Mouse (Mus musculus) neural tube, embryonic 14.5 days (tissue): ENCODE results near the gene Chga. TPM values are rescaled to one million over a fixed set of nuclear protein-coding genes. Genes with fewer than 3 reads are reported as not detected.

Source experiments
- ATAC-seq: fragments of 200-750 bp; cut with Nextera tagmentation; 2 replicates; pipeline ENCODE4 v1.8.0; 2017; ENCODE audit warnings: low read depth, mild to moderate bottlenecking, moderate TSS enrichment, moderate library complexity
- H3K27ac ChIP-seq: fragments of 300-500 bp; sonication (generic); 2 replicates; pipeline ENCODE4 v1.5.1; 2014; ENCODE audit warnings: low read depth, mild to moderate bottlenecking, control low read depth, low read length, moderate library complexity, mixed read lengths
- H3K27me3 ChIP-seq: fragments of 300-500 bp; sonication (generic); 2 replicates; pipeline ENCODE4 v1.6.1; 2014; ENCODE audit warnings: low read length; ENCODE audit not compliant: control insufficient read depth, insufficient read depth
- H3K36me3 ChIP-seq: fragments of 300-500 bp; sonication (generic); 2 replicates; pipeline ENCODE4 v1.6.1; 2014; ENCODE audit warnings: low read length, mixed read lengths; ENCODE audit not compliant: control insufficient read depth, insufficient read depth
- H3K4me1 ChIP-seq: fragments of 300-500 bp; sonication (generic); 2 replicates; pipeline ENCODE4 v1.6.1; 2014; ENCODE audit warnings: low read length; ENCODE audit not compliant: control insufficient read depth, insufficient read depth
- H3K4me2 ChIP-seq: fragments of 300-500 bp; sonication (generic); 2 replicates; pipeline ENCODE4 v1.6.1; 2014; ENCODE audit warnings: mild to moderate bottlenecking, low read depth, low read length, control low read depth
- H3K4me3 ChIP-seq: fragments of 300-500 bp; sonication (generic); 2 replicates; pipeline ENCODE4 v1.5.1; 2014; ENCODE audit warnings: low read depth, low read length, control low read depth, mixed read lengths
- H3K9ac ChIP-seq: fragments of 300-500 bp; sonication (generic); replicated peaks from 2 replicates; pipeline ENCODE4 v1.6.1; 2014; ENCODE audit warnings: low read depth, mild to moderate bottlenecking, control low read depth, low read length, mixed read lengths
- H3K9me3 ChIP-seq: fragments of 300-500 bp; sonication (generic); 2 replicates; pipeline ENCODE4 v1.6.1; 2016; ENCODE audit warnings: low read length; ENCODE audit not compliant: control insufficient read depth
- WGBS: fragments of 180-500 bp; shearing (Covaris S2); extraction: QIAGEN DNeasy Blood & Tissue Kit; methylation state at CpG from one replicate; pipeline ENCODE4 v1.1.7; 2014; 5-methylcytosine and 5-hydroxymethylcytosine counted together
- polyA plus RNA-seq: library from polyadenylated mRNA; unstranded; fragments of >200 nt; fragmentation: Nextera tagmentation; extraction: Ambion mirVana; gene quantifications from 2 replicates; pipeline ENCODE4 v1.2.1, GENCODE M21; 2014

Chga gene
- polyA plus RNA-seq, 1 experiment from 2014 or later, result 150 TPM

DNA sequence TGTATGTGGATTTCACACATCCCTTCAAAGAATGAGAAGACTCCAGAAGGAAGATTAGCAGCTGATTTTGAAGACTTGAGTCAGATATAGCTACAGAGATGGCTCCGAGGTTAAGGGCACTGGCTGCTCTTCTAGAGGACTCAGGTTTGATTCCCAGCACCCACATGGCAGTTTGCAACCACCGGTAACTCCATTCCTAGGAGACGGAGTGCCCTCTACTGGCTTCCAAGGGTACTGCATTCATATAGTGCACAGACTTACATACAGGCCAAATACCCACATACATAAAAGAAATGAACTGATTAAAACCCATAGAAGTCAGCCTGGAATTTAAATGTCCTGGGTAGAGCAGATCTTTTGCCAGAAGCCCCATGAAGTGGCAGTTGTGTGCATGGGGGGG, 43.8 kb downstream of the Chga start:
- Histone ChIP-seq H3K9ac (no peak overlapping the region), H3K9me3 (no peaks in the 10 kb centered on the region), H3K4me1 (peaks cover 4% of the 10 kb centered on the region; the same call in 1 of the 2 replicates), H3K4me3 (no peak overlapping the region), H3K27ac (no peak overlapping the region), H3K4me2 (no peak overlapping the region), H3K36me3 (no peaks in the 10 kb centered on the region), H3K27me3 (no peaks in the 10 kb centered on the region)
- no peak for ATAC-seq
- 97% methylated on average over 3 of the region's 3 CpGs for WGBS

DNA sequence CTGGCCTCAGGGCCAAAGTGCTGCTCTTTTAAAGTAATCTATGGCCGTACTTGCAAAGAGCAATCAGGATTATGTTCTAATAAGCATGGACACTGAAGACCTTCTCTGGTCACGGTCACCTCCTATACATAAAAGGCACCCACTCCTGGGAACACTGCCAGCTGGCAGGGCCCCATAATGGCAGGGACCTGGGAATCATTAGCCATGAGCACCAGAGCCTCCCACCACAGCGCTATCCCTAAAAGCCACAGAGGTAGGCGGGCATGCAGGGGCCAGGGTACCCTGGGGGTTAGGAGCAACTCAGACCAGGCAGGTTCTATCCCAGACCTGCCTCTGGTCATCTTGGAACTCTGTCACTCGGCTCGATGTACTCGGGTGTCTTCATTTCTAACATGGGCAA, 45.0 kb downstream of the Chga start:
- H3K9me3 ChIP-seq, result no peaks in the 10 kb centered on the region
- ATAC-seq, result no peak
- WGBS, result 57% methylated on average over 7 of the region's 7 CpGs
- no peak overlapping the region for H3K9ac ChIP-seq
- H3K4me3 ChIP-seq, result no peak overlapping the region
- H3K4me1 ChIP-seq, result peaks cover 4% of the 10 kb centered on the region; the same call in 1 of the 2 replicates
- no peaks in the 10 kb centered on the region for H3K27me3 ChIP-seq
- no peak overlapping the region for H3K4me2 ChIP-seq
- no peaks in the 10 kb centered on the region for H3K36me3 ChIP-seq
- H3K27ac ChIP-seq, result no peak overlapping the region

DNA sequence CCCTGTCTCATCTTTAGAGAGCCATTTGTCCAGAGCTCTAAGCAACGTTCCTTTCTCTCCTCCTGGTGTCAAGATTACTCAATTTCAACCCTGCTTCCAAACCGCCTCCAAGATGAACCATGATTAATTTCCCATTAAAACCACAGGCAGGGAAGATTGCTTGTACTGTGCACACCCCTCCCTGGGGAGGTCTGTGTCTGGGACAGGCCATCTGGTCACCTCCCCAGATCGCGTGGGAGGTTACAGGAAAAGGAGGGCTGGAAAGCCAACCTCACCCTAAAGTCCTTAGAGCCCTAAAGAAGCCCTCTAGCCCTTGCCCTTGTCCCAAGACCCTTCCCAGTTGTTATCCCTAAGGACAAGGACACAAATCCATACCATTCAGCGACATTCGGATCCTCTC, 45.6 kb downstream of the Chga start:
- WGBS, result 51% methylated on average over 6 of the region's 6 CpGs
- ATAC-seq, result no peak
- Histone ChIP-seq H3K9ac (no peak overlapping the region), H3K4me1 (peaks cover 4% of the 10 kb centered on the region; the same call in 1 of the 2 replicates), H3K36me3 (no peaks in the 10 kb centered on the region), H3K9me3 (no peaks in the 10 kb centered on the region), H3K4me3 (no peak overlapping the region), H3K4me2 (no peak overlapping the region), H3K27ac (no peak overlapping the region), H3K27me3 (no peaks in the 10 kb centered on the region)

GRCm38 (mm10) chr12:102601847-102602246, 47.1 kb downstream of the Chga start:
- Histone ChIP-seq H3K27me3 (no peaks in the 10 kb centered on the region), H3K4me1 (peaks cover 4% of the 10 kb centered on the region; the same call in 1 of the 2 replicates), H3K27ac (no peak overlapping the region), H3K4me3 (no peak overlapping the region), H3K4me2 (no peak overlapping the region), H3K9me3 (no peaks in the 10 kb centered on the region), H3K9ac (no peak overlapping the region), H3K36me3 (no peaks in the 10 kb centered on the region)
- 19% methylated on average over 8 of the region's 8 CpGs for WGBS
- ATAC-seq, result no peak

- H3K27me3 ChIP-seq, result no peaks in the 10 kb centered on the region
- H3K27ac ChIP-seq, result no peak overlapping the region
- peaks cover 3% of the 10 kb centered on the region; the same call in 1 of the 2 replicates for H3K4me1 ChIP-seq
- 75% methylated on average over 9 of the region's 9 CpGs for WGBS
- H3K4me2 ChIP-seq, result no peak overlapping the region
- ATAC-seq, result no peak
- H3K9ac ChIP-seq, result no peak overlapping the region
- H3K36me3 ChIP-seq, result no peaks in the 10 kb centered on the region
- no peak overlapping the region for H3K4me3 ChIP-seq
- H3K9me3 ChIP-seq, result no peaks in the 10 kb centered on the region
These were observed 47.7 kb downstream of the Chga start for GRCm38 (mm10) chr12:102602255-102603041.

GRCm38 (mm10) chr12:102605607-102606006, 50.8 kb downstream of the Chga start:
- WGBS, result 90% methylated on average over 6 of the region's 6 CpGs
- no peak for ATAC-seq
- Histone ChIP-seq H3K27ac (no peak overlapping the region), H3K4me2 (no peak overlapping the region), H3K27me3 (no peaks in the 10 kb centered on the region), H3K9ac (no peak overlapping the region), H3K9me3 (no peaks in the 10 kb centered on the region), H3K4me3 (no peak overlapping the region), H3K4me1 (peaks cover 5% of the 10 kb centered on the region), H3K36me3 (no peaks in the 10 kb centered on the region)

DNA sequence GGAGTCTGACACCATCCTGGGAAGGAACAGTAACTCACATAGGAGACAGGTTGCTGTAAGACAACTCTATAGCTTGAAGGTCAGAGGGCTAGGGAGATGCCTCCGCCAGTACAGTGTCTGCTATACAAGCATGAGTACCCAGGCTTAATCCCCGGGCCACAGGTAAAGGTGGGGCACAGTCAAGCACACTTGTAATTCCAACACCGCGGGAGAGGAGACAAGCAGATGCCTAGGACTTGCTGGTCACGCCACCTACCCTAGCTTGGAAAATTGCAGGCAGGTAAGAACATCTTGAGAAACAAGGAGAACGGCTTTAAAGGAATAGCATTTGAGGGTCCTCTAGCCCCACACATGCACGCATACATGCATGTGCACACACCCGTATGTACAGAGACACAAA, 52.3 kb downstream of the Chga start:
- WGBS, result 94% methylated on average over 8 of the region's 8 CpGs
- Histone ChIP-seq H3K4me1 (peaks cover 5% of the 10 kb centered on the region; the same call in 1 of the 2 replicates), H3K27me3 (no peaks in the 10 kb centered on the region), H3K9me3 (no peaks in the 10 kb centered on the region), H3K9ac (no peak overlapping the region), H3K4me2 (no peak overlapping the region), H3K36me3 (no peaks in the 10 kb centered on the region), H3K27ac (no peak overlapping the region), H3K4me3 (no peak overlapping the region)
- no peak for ATAC-seq

- Histone ChIP-seq H3K36me3 (no peaks in the 10 kb centered on the region), H3K4me3 (no peak overlapping the region), H3K27me3 (no peaks in the 10 kb centered on the region), H3K9ac (no peak overlapping the region), H3K9me3 (no peaks in the 10 kb centered on the region), H3K27ac (0 out of 2 replicates have a peak overlapping the region, but pooled peaks have one; percentile 10), H3K4me1 (peaks cover 5% of the 10 kb centered on the region; the same call in 1 of the 2 replicates), H3K4me2 (no peak overlapping the region)
- ATAC-seq, result no peak
- 71% methylated on average over 11 of the region's 11 CpGs for WGBS
These were observed 53.2 kb downstream of the Chga start for GRCm38 (mm10) chr12:102607808-102608517.

DNA sequence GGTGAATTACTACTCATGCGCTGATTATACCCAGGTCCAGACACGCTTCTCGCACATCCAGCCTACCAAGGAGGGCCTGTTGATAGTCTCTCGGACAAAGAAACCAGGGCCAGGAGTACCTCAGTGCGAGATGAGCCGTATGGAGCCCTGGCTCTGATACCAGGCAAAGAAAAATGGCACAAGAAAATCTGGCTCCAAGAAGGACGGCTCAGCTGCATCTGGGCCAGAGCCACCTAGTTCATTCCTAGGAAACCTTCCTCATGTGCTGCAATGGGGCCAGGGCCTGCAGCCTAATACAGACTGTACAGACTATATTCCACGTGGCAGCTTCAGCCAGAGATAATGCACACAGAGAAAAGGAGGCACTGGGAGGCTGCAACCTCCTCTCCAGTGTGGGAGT, 56.2 kb downstream of the Chga start:
- no peak overlapping the region for H3K9ac ChIP-seq
- no peak overlapping the region for H3K4me3 ChIP-seq
- peaks cover 5% of the 10 kb centered on the region; the same call in 1 of the 2 replicates for H3K4me1 ChIP-seq
- ATAC-seq, result no peak
- no peaks in the 10 kb centered on the region for H3K9me3 ChIP-seq
- 93% methylated on average over 8 of the region's 8 CpGs for WGBS
- no peaks in the 10 kb centered on the region for H3K27me3 ChIP-seq
- H3K36me3 ChIP-seq, result no peaks in the 10 kb centered on the region
- no peak overlapping the region for H3K4me2 ChIP-seq
- no peak overlapping the region for H3K27ac ChIP-seq
